Mouse (Mus musculus): Measurements from ENCODE around the gene Lsp1. TPM values are rescaled to one million over a fixed set of nuclear protein-coding genes. Genes with fewer than 3 reads are reported as not detected.

The Lsp1 gene
- total RNA-seq (2023), result 100 to 1,000 TPM; 852 to 856 TPM

DNA sequence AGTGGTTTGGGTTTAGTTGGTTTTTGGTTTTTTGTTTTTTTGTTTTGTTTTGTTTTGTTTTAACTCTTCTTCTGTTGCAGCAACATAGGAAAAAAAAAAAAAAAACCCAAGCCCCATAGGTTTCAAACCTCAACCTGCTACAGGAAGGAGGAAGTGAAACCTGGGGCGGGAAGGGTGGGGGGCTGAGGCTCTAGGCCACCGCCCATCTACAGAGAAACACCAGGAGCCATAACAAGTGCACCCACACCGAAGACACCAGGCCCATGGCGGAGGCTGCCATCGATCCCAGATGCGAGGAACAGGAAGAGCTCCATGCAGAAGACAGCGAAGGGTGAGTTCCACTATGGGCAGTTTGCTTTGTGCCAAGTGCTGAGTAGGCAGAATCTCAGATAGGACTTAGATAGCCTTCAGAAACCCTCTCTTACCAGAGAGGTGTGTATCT is at the start of gene Lsp1:
Gene Lsp1 (plus strand): TSS at position 174 of the 442 bp plus-strand sequence.

DNA sequence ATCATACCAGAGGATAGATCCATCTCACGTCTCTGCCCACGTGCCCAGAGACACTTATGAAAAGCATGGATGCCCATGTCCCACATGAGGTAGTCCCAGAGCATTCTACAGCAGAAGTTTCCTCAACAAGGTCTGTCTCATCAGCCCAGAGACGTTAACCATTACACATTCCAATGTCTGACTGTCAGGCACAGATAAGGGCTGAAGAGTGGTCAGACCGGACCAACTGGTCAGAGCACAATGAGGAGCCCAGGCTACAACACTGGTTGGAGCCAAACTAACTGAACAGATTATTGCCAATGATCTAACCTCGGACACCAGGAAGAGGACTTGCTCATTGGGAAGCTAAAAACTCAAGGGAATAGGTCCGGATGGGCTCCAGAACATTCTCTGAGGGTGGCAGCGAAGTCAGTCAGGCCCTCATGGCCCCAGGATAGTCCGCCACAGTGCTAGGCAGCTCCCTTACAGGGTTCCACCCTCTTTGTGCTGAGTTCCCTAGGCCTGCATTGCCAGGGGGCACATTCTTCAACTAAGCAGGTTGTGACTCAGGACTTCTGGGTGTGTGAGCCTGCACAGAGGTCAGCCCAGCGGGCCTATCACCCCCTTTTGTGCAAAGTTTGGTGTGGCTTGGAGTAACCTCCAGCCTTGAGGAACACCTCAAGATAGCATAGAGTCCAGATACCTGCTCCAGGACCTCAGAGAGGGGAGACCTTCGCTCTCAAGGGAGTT is 26.3 kb upstream of the Lsp1 start, which contains the start of gene Syt8:
Gene Syt8 (plus strand): TSS at position 714 of the 729 bp plus-strand sequence.

GRCm38 (mm10) chr7:142441585-142441984 is 19.0 kb upstream of the Lsp1 start, which contains the start of gene Tnni2:
TSS of gene Tnni2 (plus strand) at chr7:142441808.

GRCm38 (mm10) chr7:142498575-142498974 is 38.0 kb downstream of the Lsp1 start, which contains the start of gene Tnnt3:
TSS of gene Tnnt3 (plus strand) at chr7:142498836.

DNA sequence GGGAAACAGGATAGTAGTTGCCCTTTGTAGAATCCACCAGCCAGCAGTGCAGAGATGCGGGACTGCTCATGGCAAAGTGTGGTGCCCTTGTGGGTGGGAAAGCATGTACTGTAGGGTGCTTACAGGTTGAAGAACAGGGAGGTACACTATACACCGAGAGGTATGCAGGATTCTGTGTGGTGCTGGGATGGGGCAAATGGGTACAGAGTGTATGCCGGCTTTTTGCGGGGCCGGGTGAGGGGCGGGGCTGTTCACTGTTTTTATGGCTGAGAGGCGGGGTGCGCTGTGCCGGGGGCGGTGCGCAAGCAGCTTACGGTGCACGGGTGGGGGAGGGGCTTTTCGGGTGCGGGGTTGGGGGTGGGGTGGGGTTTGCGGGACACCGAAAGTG is 72.1 kb downstream of the Lsp1 start, which contains the start of gene Mrpl23:
Gene Mrpl23 (plus strand): TSS at position 16 of the 388 bp plus-strand sequence.

Other genes with a start within 250 kb of the Lsp1 start
- gene Gm7579, start 248.9 kb upstream of the Lsp1 start, total RNA-seq (2023), result not detected
- not detected for gene Krtap5-5, start 230.8 kb upstream of the Lsp1 start, total RNA-seq (2023)
- gene Gm40460, start 219.7 kb upstream of the Lsp1 start, total RNA-seq (2023), result not detected
- not detected for gene Gm2431, start 202.5 kb upstream of the Lsp1 start, total RNA-seq (2023)
- gene Gm4559, start 186.4 kb upstream of the Lsp1 start, total RNA-seq (2023), result not detected
- not detected for gene Krtap5-1, start 163.7 kb upstream of the Lsp1 start, total RNA-seq (2023)
- not detected for gene Krtap5-4, start 157.3 kb upstream of the Lsp1 start, total RNA-seq (2023)
- gene Ifitm10, start 87.1 kb upstream of the Lsp1 start, total RNA-seq (2023), result under 1 TPM in 1 of 2 experiments, not detected in 1; 0.70 TPM
- 1 to 10 TPM in 1 of 2 experiments, not detected in 1; 4.8 TPM for gene Gm49369, start 78.1 kb upstream of the Lsp1 start, total RNA-seq (2023)
- gene Ctsd, start 72.8 kb upstream of the Lsp1 start, total RNA-seq (2023), result 10 to 100 TPM; 61.8 to 67.8 TPM
- not detected for gene Syt8, start 26.0 kb upstream of the Lsp1 start, total RNA-seq (2023)
- 1 to 10 TPM; 3.3 to 7.1 TPM for gene Tnni2, start 19.0 kb upstream of the Lsp1 start, total RNA-seq (2023)
- gene Tnnt3, start 38.0 kb downstream of the Lsp1 start, total RNA-seq (2023), result 10 to 100 TPM; 35.7 to 36.8 TPM
- 10 to 100 TPM; 12.0 to 12.3 TPM for gene Mrpl23, start 71.9 kb downstream of the Lsp1 start, total RNA-seq (2023)
- not detected for gene Igf2, start 206.0 kb downstream of the Lsp1 start, total RNA-seq (2023)
- gene Gm49394, start 209.1 kb downstream of the Lsp1 start, total RNA-seq (2023), result not detected